Mouse (Mus musculus) CH12.LX (cell line): ENCODE measurements around the gene Ampd3. TPM values are rescaled to one million over a fixed set of nuclear protein-coding genes. Genes with fewer than 3 reads are reported as not detected.

Experiments
- DNase-seq: peaks from one replicate; pipeline ENCODE4 v3.0.0-alpha.2; 2013; ENCODE audit errors: extremely low read depth
- H3K27ac ChIP-seq: 2 replicates; pipeline ENCODE4 v1.5.1; 2012; ENCODE audit warnings: low read depth, mild to moderate bottlenecking, control low read depth, moderate library complexity; ENCODE audit not compliant: insufficient read depth
- H3K27me3 ChIP-seq: replicated peaks from 2 replicates; pipeline ENCODE3; 2012; ENCODE audit warnings: inconsistent platforms
- H3K36me3 ChIP-seq, 2 experiments: replicated peaks in 1 of 2; 2 replicates each; pipeline versions ENCODE3 to v1.6.1; 2012; ENCODE audit warnings: inconsistent platforms in 1 of 2, low read length in 1 of 2, mild to moderate bottlenecking in 1 of 2, mixed read lengths in 1 of 2, moderate library complexity in 1 of 2; ENCODE audit not compliant: control insufficient read depth in 1 of 2, insufficient read depth in 1 of 2
- H3K4me1 ChIP-seq, 2 experiments: 2 replicates each; pipeline ENCODE4 v1.6.1; 2012; ENCODE audit warnings: inconsistent platforms in 1 of 2, moderate library complexity in 1 of 2; ENCODE audit not compliant: insufficient read depth in 2 of 2, control insufficient read depth in 1 of 2
- H3K4me2 ChIP-seq: 2 replicates; pipeline ENCODE4 v1.6.1; 2012; ENCODE audit warnings: low read depth, mild to moderate bottlenecking, control low read depth; ENCODE audit not compliant: poor library complexity, insufficient read depth, severe bottlenecking
- H3K4me3 ChIP-seq, 3 experiments: fragments of 150-350 bp in 1 of 3; sonication (generic) in 1 of 3; replicated peaks in 1 of 3; 2 replicates each; pipeline versions ENCODE3 to v1.5.1; 2011 to 2012; ENCODE audit warnings: low read depth in 2 of 3, low read length in 2 of 3, mild to moderate bottlenecking in 2 of 3, moderate library complexity in 2 of 3, control low read depth in 1 of 3, improper control_type of control experiment in 1 of 3, inconsistent platforms in 1 of 3, mixed read lengths in 1 of 3; ENCODE audit not compliant: poor library complexity in 1 of 3
- H3K79me2 ChIP-seq: replicated peaks from 2 replicates; pipeline ENCODE4 v1.6.1; 2012; ENCODE audit warnings: mild to moderate bottlenecking, moderate library complexity; ENCODE audit not compliant: control insufficient read depth, poor library complexity, insufficient read depth, severe bottlenecking; ENCODE audit errors: extremely low read depth
- H3K9ac ChIP-seq: 2 replicates; pipeline ENCODE4 v1.6.1; 2012; ENCODE audit warnings: low read depth, mild to moderate bottlenecking, control low read depth, moderate library complexity; ENCODE audit not compliant: insufficient read depth
- H3K9me3 ChIP-seq: replicated peaks from 2 replicates; pipeline ENCODE3; 2012; ENCODE audit warnings: low read length, inconsistent platforms, mixed read lengths
- BHLHE40 ChIP-seq: IDR thresholded peaks from 2 replicates; pipeline ENCODE4 v1.6.1; 2011; ENCODE audit warnings: mild to moderate bottlenecking, low read depth, low read length, improper control_type of control experiment
- CTCF ChIP-seq, 2 experiments: IDR thresholded peaks in 1 of 2; conservative IDR thresholded peaks in 1 of 2; 2 replicates each; pipeline ENCODE4 v1.5.1; 2011 to 2012; ENCODE audit warnings: low read depth in 2 of 2, low read length in 2 of 2, improper control_type of control experiment in 1 of 2, inconsistent platforms in 1 of 2, mild to moderate bottlenecking in 1 of 2, moderate library complexity in 1 of 2
- HCFC1 ChIP-seq: IDR thresholded peaks from 2 replicates; pipeline ENCODE4 v1.6.1; 2012; ENCODE audit warnings: low read depth, mild to moderate bottlenecking, inconsistent platforms, low read length, improper control_type of control experiment
- JUN ChIP-seq: IDR thresholded peaks from 2 replicates; pipeline ENCODE4 v1.6.1; 2011; ENCODE audit warnings: low read depth, mild to moderate bottlenecking, low read length, improper control_type of control experiment, moderate library complexity; ENCODE audit not compliant: insufficient read depth
- JUND ChIP-seq: conservative IDR thresholded peaks from 2 replicates; pipeline ENCODE4 v1.6.1; 2011; ENCODE audit warnings: low read depth, low read length, improper control_type of control experiment
- MAFK ChIP-seq: IDR thresholded peaks from 2 replicates; pipeline ENCODE4 v1.6.1; 2011; ENCODE audit warnings: low read length, improper control_type of control experiment; ENCODE audit not compliant: insufficient replicate concordance
- MEF2A ChIP-seq: IDR thresholded peaks from 2 replicates; pipeline ENCODE4 v1.6.1; 2014; ENCODE audit warnings: low read depth, mild to moderate bottlenecking, inconsistent platforms, low read length, improper control_type of control experiment, borderline replicate concordance
- MYC ChIP-seq: IDR thresholded peaks from 2 replicates; pipeline ENCODE4 v1.6.1; 2011; ENCODE audit warnings: low read depth, mild to moderate bottlenecking, improper control_type of control experiment, low read length
- POLR2A ChIP-seq: IDR thresholded peaks from 2 replicates; pipeline ENCODE4 v1.6.1; 2011; ENCODE audit warnings: low read depth, mild to moderate bottlenecking, improper control_type of control experiment, low read length
- RAD21 ChIP-seq: IDR thresholded peaks from 2 replicates; pipeline ENCODE4 v1.6.1; 2011; ENCODE audit warnings: low read depth, mild to moderate bottlenecking, low read length, improper control_type of control experiment, moderate library complexity
- TCF12 ChIP-seq: IDR thresholded peaks from 2 replicates; pipeline ENCODE4 v1.6.1; 2014; ENCODE audit warnings: low read depth, mild to moderate bottlenecking, inconsistent platforms, low read length, improper control_type of control experiment
- UBTF ChIP-seq: IDR thresholded peaks from 2 replicates; pipeline ENCODE4 v1.6.1; 2012; ENCODE audit warnings: low read depth, mild to moderate bottlenecking, inconsistent platforms, low read length, improper control_type of control experiment, moderate library complexity
- USF2 ChIP-seq: conservative IDR thresholded peaks from 2 replicates; pipeline ENCODE4 v1.6.1; 2011; ENCODE audit warnings: low read depth, low read length, improper control_type of control experiment
- ZKSCAN1 ChIP-seq: IDR thresholded peaks from 2 replicates; pipeline ENCODE4 v1.6.1; 2012; ENCODE audit warnings: low read depth, inconsistent platforms, low read length, improper control_type of control experiment, borderline replicate concordance
- ZMIZ1 ChIP-seq: IDR thresholded peaks from 2 replicates; pipeline ENCODE4 v1.6.1; 2012; ENCODE audit warnings: low read depth, mild to moderate bottlenecking, inconsistent platforms, low read length, improper control_type of control experiment
- ZNF384 ChIP-seq: IDR thresholded peaks from 2 replicates; pipeline ENCODE4 v1.6.1; 2012; ENCODE audit warnings: low read depth, low read length, improper control_type of control experiment, inconsistent platforms
- dilution Hi-C: fragments of 300-500 bp; cut with MboI; formaldehyde crosslinking; loops from 2 replicates; pipeline ENCODE4 v1.14.3; 2020; ENCODE audit warnings: low sequenced_read_pairs; ENCODE audit not compliant: extremely low pct_unique_long_range_greater_than_20kb, extremely low pct_ligation_motif_present
- in situ Hi-C: fragments of 300-500 bp; cut with MboI; formaldehyde crosslinking; loops from 3 replicates; pipeline ENCODE4 v1.14.3; 2019; ENCODE audit warnings: low sequenced_read_pairs, low pct_ligation_motif_present, low pct_unique_long_range_greater_than_20kb, mixed read lengths
- polyA plus RNA-seq: library from polyadenylated mRNA; unstranded; fragments of >175 nt; gene quantifications from 2 replicates; pipeline ENCODE4 v1.2.1, GENCODE M21; 2012; ENCODE audit warnings: low read depth; ENCODE audit not compliant: insufficient read length
- total RNA-seq, 2 experiments: library from RNA; depleted of rRNA; stranded (reverse); fragments of 300-350 nt in 1 of 2; fragments of >200 nt in 1 of 2; gene quantifications; 2 replicates each; pipeline ENCODE4 v1.2.3; 2012 to 2014

The Ampd3 gene
- total and polyA plus RNA-seq, 3 experiments: 0.08 to 0.84 (median 0.30) TPM

- no peaks in the 10 kb centered on the region for H3K79me2 ChIP-seq
- dilution Hi-C loops: no loop called here
- H3K9ac ChIP-seq: no peak overlapping the region
- no peak for TF ChIP-seq UBTF
- TF ChIP-seq USF2: no peak
- TF ChIP-seq POLR2A: no peak
- no peak for TF ChIP-seq ZMIZ1
- TF ChIP-seq HCFC1: no peak
- TF ChIP-seq TCF12: no peak
- TF ChIP-seq, all 38 proteins: peak for 0
- in situ Hi-C loops: loop anchor here (10.0 kb wide), 1 partner anchor 207 kb away; no protein-coding TSS in a partner anchor
- no peak overlapping the region for H3K27ac ChIP-seq
- peaks cover 2 to 14% of the 10 kb centered on the region in 2 experiments for H3K36me3 ChIP-seq
- H3K4me2 ChIP-seq: no peak overlapping the region
- DNase-seq: no peak
- H3K4me3 ChIP-seq: no peak overlapping the region
- no peaks in the 10 kb centered on the region for H3K9me3 ChIP-seq
- peaks cover 0 to 9% of the 10 kb centered on the region in 2 experiments; a peak in 1 of 4 replicates for H3K4me1 ChIP-seq
- H3K27me3 ChIP-seq: no peaks in the 10 kb centered on the region
Measured at GRCm38 (mm10) chr7:110807460-110808030, 39.5 kb downstream of the Ampd3 start.

DNA sequence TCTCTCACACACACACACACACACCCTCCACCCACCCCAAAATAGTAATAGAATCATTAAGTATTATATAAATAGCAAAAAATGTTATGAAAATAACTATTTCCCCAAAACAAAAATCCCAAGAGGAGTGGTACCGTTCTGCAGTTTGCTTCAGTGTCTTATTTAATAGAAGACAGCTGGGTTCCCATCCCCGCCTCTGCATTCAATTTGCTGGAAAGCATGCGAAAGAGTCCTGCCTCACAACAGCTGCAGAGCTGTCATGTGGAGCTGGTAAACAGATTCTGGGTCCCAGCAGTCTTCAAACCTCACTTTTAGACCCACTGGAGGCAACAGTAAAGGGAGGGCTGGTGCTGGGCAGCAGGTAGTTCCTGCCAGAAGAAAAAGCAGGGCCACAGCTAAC, 41.0 kb downstream of the Ampd3 start:
- peaks cover 5 to 20% of the 10 kb centered on the region in 2 experiments for H3K36me3 ChIP-seq
- peaks cover 0 to 10% of the 10 kb centered on the region in 2 experiments; a peak in 1 of 4 replicates for H3K4me1 ChIP-seq
- TF ChIP-seq RAD21: no peak
- TF ChIP-seq ZKSCAN1: no peak
- no peak for TF ChIP-seq MAFK
- no peak for TF ChIP-seq JUND
- no peak for TF ChIP-seq MEF2A
- TF ChIP-seq MYC: no peak
- no peak for TF ChIP-seq BHLHE40
- TF ChIP-seq ZNF384: no peak
- TF ChIP-seq HCFC1: no peak
- no peak for TF ChIP-seq CTCF (conservative IDR thresholded peaks at IDR 0.05 in 1 of 2, IDR thresholded peaks at IDR 0.05 in 1 of 2; ENCODE audit: low read depth in 2 of 2, low read length in 2 of 2)
- TF ChIP-seq POLR2A: no peak
- no peak for TF ChIP-seq JUN
- H3K9me3 ChIP-seq: no peaks in the 10 kb centered on the region
- dilution Hi-C loops (no loop called here), in situ Hi-C loops (loop anchor here (10.0 kb wide), 1 partner anchor 206 kb away; no protein-coding TSS in a partner anchor)
- H3K9ac ChIP-seq: no peak overlapping the region
- H3K4me2 ChIP-seq: no peak overlapping the region
- no peaks in the 10 kb centered on the region for H3K79me2 ChIP-seq
- no peak for DNase-seq
- H3K27ac ChIP-seq: no peak overlapping the region
- H3K27me3 ChIP-seq: no peaks in the 10 kb centered on the region
- H3K4me3 ChIP-seq: no peak overlapping the region
